Mouse (Mus musculus) lung, embryonic 14.5 days (tissue): ENCODE data around the gene Keap1. TPM values are rescaled to one million over a fixed set of nuclear protein-coding genes. Genes with fewer than 3 reads are reported as not detected.

Experiments
- ATAC-seq: fragments of 200-750 bp; cut with Nextera tagmentation; 2 replicates; pipeline ENCODE4 v1.8.0; 2017; ENCODE audit warnings: mild to moderate bottlenecking, moderate TSS enrichment, moderate library complexity; ENCODE audit not compliant: insufficient read depth
- DNase-seq: peaks from one replicate; pipeline ENCODE4 v3.0.0-alpha.2; 2015
- H3K27ac ChIP-seq: fragments of 300-500 bp; sonication (generic); 2 replicates; pipeline ENCODE4 v1.5.1; 2014; ENCODE audit warnings: low read depth, mild to moderate bottlenecking, moderate library complexity
- H3K27me3 ChIP-seq: fragments of 300-500 bp; sonication (generic); 2 replicates; pipeline ENCODE4 v1.6.1; 2014; ENCODE audit warnings: low read length, control low read depth; ENCODE audit not compliant: insufficient read depth
- H3K36me3 ChIP-seq: fragments of 300-500 bp; sonication (generic); 2 replicates; pipeline ENCODE4 v1.6.1; 2014; ENCODE audit warnings: control low read depth; ENCODE audit not compliant: insufficient read depth
- H3K4me1 ChIP-seq: fragments of 300-500 bp; sonication (generic); 2 replicates; pipeline ENCODE4 v1.6.1; 2014; ENCODE audit warnings: antibody characterized with exemption, control low read depth; ENCODE audit not compliant: insufficient read depth
- H3K4me2 ChIP-seq: fragments of 300-500 bp; sonication (generic); 2 replicates; pipeline ENCODE4 v1.6.1; 2014; ENCODE audit warnings: mild to moderate bottlenecking
- H3K4me3 ChIP-seq: fragments of 300-500 bp; sonication (generic); 2 replicates; pipeline ENCODE4 v1.5.1; 2014; ENCODE audit warnings: low read depth, low read length
- H3K9ac ChIP-seq: fragments of 300-500 bp; sonication (generic); 2 replicates; pipeline ENCODE4 v1.6.1; 2014
- H3K9me3 ChIP-seq: fragments of 300-500 bp; sonication (generic); 2 replicates; pipeline ENCODE4 v1.6.1; 2016; ENCODE audit warnings: low read depth, low read length, control low read depth
- CTCF ChIP-seq: IDR thresholded peaks from 2 replicates; pipeline ENCODE4 v1.5.1; 2016; ENCODE audit warnings: antibody characterized with exemption, low read depth
- WGBS: fragments of 180-500 bp; shearing (Covaris S2); extraction: QIAGEN DNeasy Blood & Tissue Kit; methylation state at CpG from one replicate; pipeline ENCODE4 v1.1.7; 2014; 5-methylcytosine and 5-hydroxymethylcytosine counted together
- polyA plus RNA-seq: library from polyadenylated mRNA; unstranded; fragments of >200 nt; fragmentation: Nextera tagmentation; extraction: Ambion mirVana; gene quantifications from 2 replicates; pipeline ENCODE4 v1.2.1, GENCODE M21; 2014

The Keap1 gene
- polyA plus RNA-seq = 42.8 and 44.6 TPM in 2 replicates

- no peak for TF ChIP-seq CTCF
- DNase-seq (peak; percentile 89), ATAC-seq (peak; percentile 90)
- Histone ChIP-seq H3K9me3 (no peaks in the 10 kb centered on the region), H3K27ac (peak within 1 kb of the TSS; percentile 93), H3K4me2 (peak within 1 kb of the TSS; percentile 80), H3K27me3 (peaks cover 22% of the 10 kb centered on the region), H3K36me3 (peaks cover 30% of the 10 kb centered on the region), H3K9ac (peak within 1 kb of the TSS; percentile 97), H3K4me1 (peaks cover 10% of the 10 kb centered on the region), H3K4me3 (peak within 1 kb of the TSS; percentile 98)
- under 1% methylated on average over 83 of the region's 90 CpGs for WGBS
These were observed at the start of gene Keap1 for GRCm38 (mm10) chr9:21238733-21239464. Gene Keap1 (minus strand): TSS chr9:21239361.

GRCm38 (mm10) chr9:21288404-21289336, 49.5 kb upstream of the Keap1 start:
- H3K27ac ChIP-seq = peak overlapping the region; percentile 72
- no peak for TF ChIP-seq CTCF
- DNase-seq (peak; percentile 65), ATAC-seq (no peak)
- H3K4me2 ChIP-seq = peak overlapping the region; percentile 75
- peaks cover 16% of the 10 kb centered on the region for H3K36me3 ChIP-seq
- H3K9me3 ChIP-seq = no peaks in the 10 kb centered on the region
- 69% methylated on average over 13 of the region's 13 CpGs for WGBS
- no peaks in the 10 kb centered on the region for H3K27me3 ChIP-seq
- peak overlapping the region; percentile 28 for H3K9ac ChIP-seq
- H3K4me3 ChIP-seq = peak overlapping the region; percentile 82
- H3K4me1 ChIP-seq = peaks cover 21% of the 10 kb centered on the region; the same call in 1 of the 2 replicates

- Histone ChIP-seq H3K4me2 (peak within 1 kb of the TSS; percentile 75), H3K4me1 (peaks cover 21% of the 10 kb centered on the region; the same call in 1 of the 2 replicates), H3K9ac (peak within 1 kb of the TSS; percentile 72), H3K27me3 (no peaks in the 10 kb centered on the region), H3K36me3 (peaks cover 18% of the 10 kb centered on the region), H3K4me3 (peak within 1 kb of the TSS; percentile 82), H3K27ac (peak within 1 kb of the TSS; percentile 88), H3K9me3 (no peaks in the 10 kb centered on the region)
- TF ChIP-seq CTCF = 0 out of 2 replicates have a peak, but pooled peaks have one; percentile 10
- DNase-seq (peak; percentile 99), ATAC-seq (peak; percentile 59)
- under 1% methylated on average over 59 of the region's 59 CpGs for WGBS
These were observed 48.6 kb upstream of the Keap1 start, which contains the start of gene Kri1 for GRCm38 (mm10) chr9:21287571-21288402. Gene Kri1 (minus strand): TSS chr9:21287969.

GRCm38 (mm10) chr9:21286753-21287152, 47.6 kb upstream of the Keap1 start:
- Histone ChIP-seq H3K4me3 (peak overlapping the region; percentile 82), H3K4me2 (peak overlapping the region; percentile 75), H3K27me3 (no peaks in the 10 kb centered on the region), H3K36me3 (peaks cover 27% of the 10 kb centered on the region), H3K27ac (no peak overlapping the region), H3K4me1 (peaks cover 21% of the 10 kb centered on the region; the same call in 1 of the 2 replicates), H3K9me3 (no peaks in the 10 kb centered on the region), H3K9ac (peak overlapping the region; percentile 72)
- TF ChIP-seq CTCF = no peak
- DNase-seq (no peak), ATAC-seq (no peak)
- 59% methylated on average over 3 of the region's 3 CpGs for WGBS

- 74% methylated on average over 3 of the region's 3 CpGs for WGBS
- no peak for TF ChIP-seq CTCF
- peaks cover 55% of the 10 kb centered on the region for H3K36me3 ChIP-seq
- no peak overlapping the region for H3K27ac ChIP-seq
- no peaks in the 10 kb centered on the region for H3K27me3 ChIP-seq
- DNase-seq = no peak
- H3K9ac ChIP-seq = no peak overlapping the region
- no peak for ATAC-seq
- H3K4me1 ChIP-seq = peaks cover 12% of the 10 kb centered on the region; the same call in 1 of the 2 replicates
- no peak overlapping the region for H3K4me3 ChIP-seq
- H3K9me3 ChIP-seq = no peaks in the 10 kb centered on the region
- H3K4me2 ChIP-seq = no peak overlapping the region
These were observed 44.8 kb upstream of the Keap1 start for GRCm38 (mm10) chr9:21283994-21284393.

- ATAC-seq (no peak), DNase-seq (no peak)
- no peak overlapping the region for H3K9ac ChIP-seq
- no peak overlapping the region for H3K27ac ChIP-seq
- no peaks in the 10 kb centered on the region for H3K9me3 ChIP-seq
- peak; percentile 37 for TF ChIP-seq CTCF
- peaks cover 12% of the 10 kb centered on the region; the same call in 1 of the 2 replicates for H3K4me1 ChIP-seq
- H3K27me3 ChIP-seq = no peaks in the 10 kb centered on the region
- no peak overlapping the region for H3K4me2 ChIP-seq
- H3K4me3 ChIP-seq = no peak overlapping the region
- 89% methylated on average over 5 of the region's 5 CpGs for whole genome bisulfite sequencing
- peaks cover 59% of the 10 kb centered on the region for H3K36me3 ChIP-seq
These were observed 44.4 kb upstream of the Keap1 start for GRCm38 (mm10) chr9:21283591-21283990.
